Mouse (Mus musculus) cortical plate, adult 2 months (tissue): ENCODE data around the gene Gtpbp1.

Source experiments
- CTCF ChIP-seq: fragments of 200-500 bp; IDR thresholded peaks from 2 replicates; pipeline ENCODE4 v1.5.1; 2011; ENCODE audit warnings: mild to moderate bottlenecking, control low read depth, low read length; ENCODE audit not compliant: insufficient read depth; ENCODE audit errors: extremely low read depth
- POLR2A ChIP-seq: fragments of 200-500 bp; IDR thresholded peaks from 2 replicates; pipeline ENCODE4 v1.6.1; 2011; ENCODE audit warnings: mild to moderate bottlenecking, low read length, control low read depth; ENCODE audit not compliant: insufficient read depth; ENCODE audit errors: extremely low read depth

DNA sequence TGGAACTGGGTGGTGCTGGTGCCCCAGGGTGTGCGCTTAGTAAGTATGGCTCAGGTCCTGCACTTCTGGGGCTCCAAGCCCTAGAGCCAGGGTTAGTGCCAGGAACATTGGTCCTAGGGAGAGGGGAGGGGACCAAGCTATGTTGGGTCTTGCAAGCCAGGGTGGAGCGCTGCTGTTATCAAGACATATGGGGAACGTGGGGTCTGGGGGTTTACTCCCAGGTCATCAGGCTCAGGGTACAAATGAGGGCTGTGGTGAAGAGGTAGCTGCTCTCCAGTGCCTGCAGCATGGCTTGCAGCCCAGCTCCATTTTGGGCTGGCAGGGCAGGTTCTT lies 62.7 kb downstream of the Gtpbp1 start:
- no peak for TF ChIP-seq CTCF
- TF ChIP-seq POLR2A, result no peak
